Mouse (Mus musculus) limb, embryonic 12.5 days (tissue): ENCODE measurements around the gene Dchs1. TPM values are rescaled to one million over a fixed set of nuclear protein-coding genes. Genes with fewer than 3 reads are reported as not detected.

Experiments
- ATAC-seq: fragments of 200-750 bp; cut with Nextera tagmentation; 2 replicates; pipeline ENCODE4 v1.8.0; 2017; ENCODE audit warnings: low read depth, moderate TSS enrichment; ENCODE audit not compliant: insufficient number of reproducible peaks, insufficient read depth, low FRiP score, low TSS enrichment
- H3K27ac ChIP-seq: fragments of 300-500 bp; sonication (generic); 2 replicates; pipeline ENCODE4 v1.5.1; 2016; ENCODE audit warnings: mild to moderate bottlenecking, moderate library complexity
- H3K27me3 ChIP-seq: fragments of 300-500 bp; sonication (generic); 2 replicates; pipeline ENCODE4 v1.6.1; 2016; ENCODE audit warnings: mild to moderate bottlenecking, moderate library complexity
- H3K36me3 ChIP-seq: fragments of 300-500 bp; sonication (generic); 2 replicates; pipeline ENCODE4 v1.6.1; 2016; ENCODE audit warnings: mild to moderate bottlenecking, moderate library complexity
- H3K4me1 ChIP-seq: fragments of 300-500 bp; sonication (generic); replicated peaks from 2 replicates; pipeline ENCODE4 v1.6.1; 2016
- H3K4me2 ChIP-seq: fragments of 300-500 bp; sonication (generic); 2 replicates; pipeline ENCODE4 v1.6.1; 2016; ENCODE audit warnings: mild to moderate bottlenecking, moderate library complexity
- H3K4me3 ChIP-seq: fragments of 300-500 bp; sonication (generic); replicated peaks from 2 replicates; pipeline ENCODE4 v1.5.1; 2016; ENCODE audit warnings: mild to moderate bottlenecking
- H3K9ac ChIP-seq: fragments of 300-500 bp; sonication (generic); replicated peaks from 2 replicates; pipeline ENCODE4 v1.6.1; 2016; ENCODE audit warnings: mild to moderate bottlenecking, moderate library complexity
- H3K9me3 ChIP-seq: fragments of 300-500 bp; sonication (generic); 2 replicates; pipeline ENCODE4 v1.6.1; 2016; ENCODE audit warnings: mild to moderate bottlenecking, moderate library complexity
- whole genome bisulfite sequencing: fragments of 180-500 bp; shearing (Covaris S2); methylation state at CpG from one replicate; pipeline ENCODE4 v1.1.7; 2016; 5-methylcytosine and 5-hydroxymethylcytosine counted together
- polyA plus RNA-seq: library from polyadenylated mRNA; unstranded; fragments of >200 nt; fragmentation: Nextera tagmentation; extraction: Ambion mirVana; gene quantifications from 2 replicates; pipeline ENCODE4 v1.2.1, GENCODE M21; 2016

Gene Dchs1
- polyA plus RNA-seq, 1 experiment from 2014 or later = 24.8 TPM

- H3K27me3 ChIP-seq = no peaks in the 10 kb centered on the region
- no peak overlapping the region for H3K4me3 ChIP-seq
- ATAC-seq = no peak
- no peaks in the 10 kb centered on the region for H3K9me3 ChIP-seq
- no peak overlapping the region for H3K9ac ChIP-seq
- H3K36me3 ChIP-seq = peaks cover 32% of the 10 kb centered on the region
- H3K4me1 ChIP-seq = peaks cover 10% of the 10 kb centered on the region
- WGBS = 62% methylated on average over 2 of the region's 2 CpGs
- H3K4me2 ChIP-seq = no peak overlapping the region
- H3K27ac ChIP-seq = no peak overlapping the region
Measured at GRCm38 (mm10) chr7:105806716-105807115, 19.3 kb upstream of the Dchs1 start.

DNA sequence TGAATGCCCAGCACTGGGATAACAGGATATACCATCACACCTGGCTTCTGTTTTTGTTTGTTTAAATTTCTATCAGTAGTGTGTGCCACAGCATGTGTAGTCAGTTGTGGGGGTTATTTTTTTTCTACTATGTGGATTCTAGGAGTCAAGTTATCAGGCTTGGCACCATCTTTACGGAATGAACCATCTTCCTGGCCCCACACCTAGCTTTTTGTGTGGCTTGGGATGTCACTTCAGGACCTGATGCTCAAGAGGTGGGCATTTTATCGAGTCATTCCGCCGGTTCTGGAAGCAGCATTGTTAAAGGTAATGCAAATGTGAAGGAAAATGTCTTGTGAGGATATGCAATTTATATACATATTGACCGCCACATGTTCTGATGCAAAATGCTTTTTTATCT lies 18.7 kb upstream of the Dchs1 start:
- peaks cover 32% of the 10 kb centered on the region for H3K36me3 ChIP-seq

GRCm38 (mm10) chr7:105803428-105803827 lies 16.0 kb upstream of the Dchs1 start:
- H3K9ac ChIP-seq = no peak overlapping the region
- no peak overlapping the region for H3K4me3 ChIP-seq
- no peak overlapping the region for H3K4me2 ChIP-seq
- H3K9me3 ChIP-seq = no peaks in the 10 kb centered on the region
- H3K4me1 ChIP-seq = no peaks in the 10 kb centered on the region
- no peak for ATAC-seq
- H3K27me3 ChIP-seq = no peaks in the 10 kb centered on the region
- no peak overlapping the region for H3K27ac ChIP-seq
- peaks cover 17% of the 10 kb centered on the region; the same call in 1 of the 2 replicates for H3K36me3 ChIP-seq

More for the DNA sequence above, 18.7 kb upstream of the Dchs1 start:
- no peak overlapping the region for H3K4me3 ChIP-seq
- H3K27ac ChIP-seq = no peak overlapping the region; the same call in 1 of the 2 replicates
- no peaks in the 10 kb centered on the region for H3K27me3 ChIP-seq
- no peak for ATAC-seq
- H3K9ac ChIP-seq = no peak overlapping the region
- peaks cover 10% of the 10 kb centered on the region for H3K4me1 ChIP-seq
- no peak overlapping the region for H3K4me2 ChIP-seq
- 80% methylated on average over 5 of the region's 5 CpGs for WGBS
- no peaks in the 10 kb centered on the region for H3K9me3 ChIP-seq

- H3K27ac ChIP-seq = no peak overlapping the region
- no peak overlapping the region for H3K4me3 ChIP-seq
- H3K4me2 ChIP-seq = no peak overlapping the region
- no peaks in the 10 kb centered on the region for H3K27me3 ChIP-seq
- 47% methylated on average over 1 of the region's 1 CpGs for WGBS
- H3K9ac ChIP-seq = no peak overlapping the region
- H3K4me1 ChIP-seq = no peaks in the 10 kb centered on the region
- ATAC-seq = no peak
- no peaks in the 10 kb centered on the region for H3K9me3 ChIP-seq
- peaks cover 11% of the 10 kb centered on the region; the same call in 1 of the 2 replicates for H3K36me3 ChIP-seq
Measured at GRCm38 (mm10) chr7:105802771-105803170, 15.3 kb upstream of the Dchs1 start.

- WGBS = 45% methylated on average over 2 of the region's 2 CpGs
- ATAC-seq = no peak
- H3K27ac ChIP-seq = no peak overlapping the region
- no peak overlapping the region for H3K4me3 ChIP-seq
- no peaks in the 10 kb centered on the region for H3K4me1 ChIP-seq
- H3K4me2 ChIP-seq = no peak overlapping the region
- no peaks in the 10 kb centered on the region for H3K27me3 ChIP-seq
- peaks cover 6% of the 10 kb centered on the region; the same call in 1 of the 2 replicates for H3K36me3 ChIP-seq
- H3K9ac ChIP-seq = no peak overlapping the region
- H3K9me3 ChIP-seq = no peaks in the 10 kb centered on the region
Measured at GRCm38 (mm10) chr7:105802312-105802711, 14.9 kb upstream of the Dchs1 start.

- Histone ChIP-seq H3K27me3 (no peaks in the 10 kb centered on the region), H3K4me2 (no peak overlapping the region), H3K9ac (no peak overlapping the region), H3K27ac (no peak overlapping the region), H3K4me3 (no peak overlapping the region), H3K36me3 (no peaks in the 10 kb centered on the region), H3K9me3 (no peaks in the 10 kb centered on the region), H3K4me1 (no peaks in the 10 kb centered on the region)
- WGBS = 78% methylated on average over 3 of the region's 3 CpGs
- ATAC-seq = no peak
Measured at GRCm38 (mm10) chr7:105796972-105797371, 9.5 kb upstream of the Dchs1 start.

- WGBS = 25% methylated on average over 7 of the region's 7 CpGs
- no peak for ATAC-seq
- Histone ChIP-seq H3K4me3 (no peak overlapping the region), H3K27ac (no peak overlapping the region), H3K4me2 (no peak overlapping the region), H3K36me3 (no peaks in the 10 kb centered on the region), H3K9me3 (no peaks in the 10 kb centered on the region), H3K27me3 (no peaks in the 10 kb centered on the region), H3K4me1 (no peaks in the 10 kb centered on the region), H3K9ac (0 out of 2 replicates have a peak overlapping the region, but pooled peaks have one; percentile 23)
Measured at GRCm38 (mm10) chr7:105795759-105796366, 8.4 kb upstream of the Dchs1 start.

DNA sequence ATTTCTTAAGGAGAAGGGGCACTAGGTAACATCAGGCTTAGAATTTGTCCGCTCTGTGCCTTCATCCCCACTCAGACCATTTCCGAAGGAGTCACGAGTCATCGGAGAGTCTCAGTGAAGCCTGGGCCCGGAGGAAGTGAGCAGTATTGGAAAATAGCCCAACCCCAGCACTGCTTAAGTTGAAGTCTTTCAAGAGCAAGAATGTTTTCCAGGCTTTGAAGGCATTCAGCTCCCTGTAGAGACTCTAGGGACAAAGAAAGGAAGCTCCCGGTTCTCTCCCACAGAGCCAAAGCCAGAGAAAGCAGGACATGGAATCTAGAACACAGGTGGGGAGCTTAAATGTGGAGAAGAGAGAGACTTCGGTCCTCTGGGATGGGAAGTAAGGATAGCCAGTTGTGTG lies 6.2 kb upstream of the Dchs1 start:
- H3K4me2 ChIP-seq = no peak overlapping the region
- no peak overlapping the region for H3K4me3 ChIP-seq
- no peak for ATAC-seq
- no peak overlapping the region for H3K27ac ChIP-seq
- H3K9me3 ChIP-seq = no peaks in the 10 kb centered on the region
- H3K9ac ChIP-seq = no peak overlapping the region
- H3K36me3 ChIP-seq = no peaks in the 10 kb centered on the region
- WGBS = 79% methylated on average over 7 of the region's 7 CpGs
- peaks cover 3% of the 10 kb centered on the region; the same call in 1 of the 2 replicates for H3K4me1 ChIP-seq
- no peaks in the 10 kb centered on the region for H3K27me3 ChIP-seq

- Histone ChIP-seq H3K36me3 (0 out of 2 replicates have a peak, but pooled peaks cover under 1% of the 10 kb centered on the region), H3K4me2 (no peak overlapping the region), H3K4me3 (no peak overlapping the region), H3K4me1 (peaks cover 15% of the 10 kb centered on the region), H3K27me3 (no peaks in the 10 kb centered on the region), H3K27ac (no peak overlapping the region), H3K9ac (no peak overlapping the region), H3K9me3 (no peaks in the 10 kb centered on the region)
- no peak for ATAC-seq
- WGBS = 90% methylated on average over 1 of the region's 1 CpGs
Measured at GRCm38 (mm10) chr7:105791147-105791546, 3.7 kb upstream of the Dchs1 start.

DNA sequence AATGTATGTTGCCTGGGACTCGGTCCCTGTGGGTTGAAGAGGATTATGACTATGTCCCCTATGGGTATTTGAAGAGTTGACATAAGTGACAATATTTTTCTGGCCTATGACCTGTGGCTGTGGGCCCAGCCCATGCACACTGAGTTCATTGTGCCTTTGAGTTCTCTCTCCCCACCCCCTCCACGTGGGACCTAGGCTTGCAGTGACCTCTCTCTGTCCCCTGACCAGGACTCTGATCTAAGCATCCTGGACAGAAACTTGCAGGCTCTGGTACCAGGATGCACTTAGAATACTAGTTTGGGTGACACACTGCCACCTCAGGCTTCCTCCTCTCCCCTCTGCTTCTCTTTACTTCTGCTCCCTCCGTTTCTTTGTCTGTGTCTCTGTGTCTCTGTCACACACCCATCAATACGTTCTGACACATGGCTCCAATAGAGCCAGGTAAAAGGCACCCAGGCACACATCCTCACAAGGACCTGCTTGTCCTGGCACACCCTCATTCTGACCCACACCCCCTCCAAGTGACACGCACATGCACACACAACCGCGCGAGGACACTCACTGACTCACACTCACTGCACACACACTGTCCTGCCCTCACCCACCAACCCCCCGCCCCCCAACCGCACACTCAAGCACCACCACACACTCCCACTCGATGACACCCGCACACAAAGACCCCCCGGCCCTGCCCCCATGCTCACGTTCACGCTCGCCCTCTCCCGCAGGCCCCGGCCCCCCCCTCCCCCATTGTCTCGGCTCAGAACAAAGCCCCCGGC lies 759 bp downstream of the Dchs1 start:
- Histone ChIP-seq H3K27ac (peak overlapping the region; percentile 96), H3K9ac (peak overlapping the region; percentile 99), H3K36me3 (peaks cover 44% of the 10 kb centered on the region), H3K4me3 (peak overlapping the region; percentile 95), H3K9me3 (no peaks in the 10 kb centered on the region), H3K4me1 (peaks cover 42% of the 10 kb centered on the region), H3K4me2 (peak overlapping the region; percentile 84), H3K27me3 (no peaks in the 10 kb centered on the region)
- 4% methylated on average over 19 of the region's 20 CpGs for WGBS
- ATAC-seq = peak; percentile 77

- H3K27ac ChIP-seq = no peak overlapping the region
- H3K4me1 ChIP-seq = peaks cover 50% of the 10 kb centered on the region
- 40% methylated on average over 4 of the region's 4 CpGs for WGBS
- no peaks in the 10 kb centered on the region for H3K27me3 ChIP-seq
- no peak for ATAC-seq
- peaks cover 62% of the 10 kb centered on the region for H3K36me3 ChIP-seq
- H3K4me2 ChIP-seq = peak overlapping the region; percentile 84
- no peaks in the 10 kb centered on the region for H3K9me3 ChIP-seq
- peak overlapping the region; percentile 6; the same call in 1 of the 2 replicates for H3K4me3 ChIP-seq
- H3K9ac ChIP-seq = no peak overlapping the region
Measured at GRCm38 (mm10) chr7:105784556-105784955, 2.9 kb downstream of the Dchs1 start.
